Mouse (Mus musculus) liver, embryonic 14.5 days (tissue): Measurements from ENCODE around the gene Qars. TPM values are rescaled to one million over a fixed set of nuclear protein-coding genes. Genes with fewer than 3 reads are reported as not detected.
A peak's percentile ranks its signal among the peaks of the same experiment; 100 is the strongest.

ENCODE experiments used
- ATAC-seq: fragments of 200-750 bp; cut with Nextera tagmentation; 2 replicates; pipeline ENCODE4 v1.8.0; 2017; ENCODE audit warnings: moderate number of reproducible peaks, mild to moderate bottlenecking, moderate library complexity; ENCODE audit not compliant: insufficient read depth
- DNase-seq, 3 experiments: peaks; one replicate each; pipeline ENCODE4 v3.0.0-alpha.2; 2012 to 2013; ENCODE audit warnings: low read depth in 3 of 3, low spot score in 3 of 3
- H3K27ac ChIP-seq: fragments of 300-500 bp; sonication (generic); 2 replicates; pipeline ENCODE4 v1.5.1; 2014; ENCODE audit warnings: moderate library complexity, mild to moderate bottlenecking, control low read depth, inconsistent platforms
- H3K27me3 ChIP-seq: fragments of 300-500 bp; sonication (generic); 2 replicates; pipeline ENCODE4 v1.6.1; 2014; ENCODE audit warnings: mild to moderate bottlenecking, low read length, moderate library complexity; ENCODE audit not compliant: control insufficient read depth, insufficient read depth
- H3K36me3 ChIP-seq: fragments of 300-500 bp; sonication (generic); replicated peaks from 2 replicates; pipeline ENCODE4 v1.6.1; 2014; ENCODE audit warnings: low read depth; ENCODE audit not compliant: control insufficient read depth, insufficient read depth
- H3K4me1 ChIP-seq, 2 experiments: fragments of 200-500 bp in 1 of 2; fragments of 300-500 bp in 1 of 2; sonication (generic) in 1 of 2; replicated peaks; 2 replicates each; pipeline ENCODE4 v1.6.1; 2012 to 2014; ENCODE audit warnings: antibody characterized with exemption in 1 of 2, inconsistent platforms in 1 of 2, low read length in 1 of 2; ENCODE audit not compliant: control insufficient read depth in 2 of 2, insufficient read depth in 2 of 2
- H3K4me2 ChIP-seq: fragments of 300-500 bp; sonication (generic); 2 replicates; pipeline ENCODE4 v1.6.1; 2014; ENCODE audit warnings: low read depth, mild to moderate bottlenecking, control low read depth, moderate library complexity
- H3K4me3 ChIP-seq, 2 experiments: fragments of 200-500 bp in 1 of 2; fragments of 300-500 bp in 1 of 2; sonication (generic) in 1 of 2; 2 replicates each; pipeline ENCODE4 v1.5.1; 2012 to 2014; ENCODE audit warnings: low read depth in 2 of 2, low read length in 2 of 2, mild to moderate bottlenecking in 2 of 2, control low read depth in 1 of 2, inconsistent platforms in 1 of 2, moderate library complexity in 1 of 2; ENCODE audit not compliant: insufficient read depth in 1 of 2
- H3K9ac ChIP-seq: fragments of 300-500 bp; sonication (generic); replicated peaks from 2 replicates; pipeline ENCODE4 v1.6.1; 2014; ENCODE audit warnings: mild to moderate bottlenecking, control low read depth, moderate library complexity
- H3K9me3 ChIP-seq: fragments of 300-500 bp; sonication (generic); 2 replicates; pipeline ENCODE4 v1.6.1; 2016; ENCODE audit warnings: low read length, mixed read lengths; ENCODE audit not compliant: control insufficient read depth
- CTCF ChIP-seq: IDR thresholded peaks from 2 replicates; pipeline ENCODE4 v1.5.1; 2016; ENCODE audit warnings: antibody characterized with exemption, low read depth, control low read depth
- EP300 ChIP-seq: IDR thresholded peaks from 2 replicates; pipeline ENCODE4 v1.6.1; 2016; ENCODE audit warnings: antibody characterized with exemption, low read depth
- WGBS: fragments of 180-500 bp; shearing (Covaris S2); extraction: QIAGEN DNeasy Blood & Tissue Kit; methylation state at CpG from one replicate; pipeline ENCODE4 v1.1.7; 2014; ENCODE audit not compliant: insufficient replicate concordance; 5-methylcytosine and 5-hydroxymethylcytosine counted together
- polyA plus RNA-seq, 2 experiments: library from polyadenylated mRNA; depleted of rRNA in 1 of 2; stranded (reverse) in 1 of 2; unstranded in 1 of 2; fragments of >200 nt; fragmentation: Nextera tagmentation in 1 of 2; extraction: Ambion mirVana in 1 of 2; gene quantifications; 2 replicates each; pipeline versions ENCODE4 v1.2.1 to v1.2.3; 2012 to 2014

Qars gene
- 88.6 and 184 TPM in 2 replicates for polyA plus RNA-seq (2012; rRNA removed)
- polyA plus RNA-seq (2014; fragmentation: Nextera tagmentation; extraction: Ambion mirVana), result 61.3 and 65.8 TPM in 2 replicates

GRCm38 (mm10) chr9:108507619-108508434 lies at the start of gene Qars:
Qars (plus strand) TSS chr9:108507706.
- Histone ChIP-seq H3K36me3 (peaks cover 29% of the 10 kb centered on the region), H3K4me3 (peak within 1 kb of the TSS; percentile 73 to 83), H3K9me3 (no peaks in the 10 kb centered on the region), H3K27me3 (no peaks in the 10 kb centered on the region), H3K9ac (peak within 1 kb of the TSS; percentile 70), H3K4me1 (peaks cover 7 to 12% of the 10 kb centered on the region in 2 experiments; a peak in 3 of 4 replicates), H3K4me2 (peak within 1 kb of the TSS; percentile 98), H3K27ac (peak within 1 kb of the TSS; percentile 80)
- DNase-seq (peak; percentile 96), ATAC-seq (peak; percentile 97)
- no peak for TF ChIP-seq CTCF
- WGBS, result under 1% methylated on average over 37 of the region's 37 CpGs

DNA sequence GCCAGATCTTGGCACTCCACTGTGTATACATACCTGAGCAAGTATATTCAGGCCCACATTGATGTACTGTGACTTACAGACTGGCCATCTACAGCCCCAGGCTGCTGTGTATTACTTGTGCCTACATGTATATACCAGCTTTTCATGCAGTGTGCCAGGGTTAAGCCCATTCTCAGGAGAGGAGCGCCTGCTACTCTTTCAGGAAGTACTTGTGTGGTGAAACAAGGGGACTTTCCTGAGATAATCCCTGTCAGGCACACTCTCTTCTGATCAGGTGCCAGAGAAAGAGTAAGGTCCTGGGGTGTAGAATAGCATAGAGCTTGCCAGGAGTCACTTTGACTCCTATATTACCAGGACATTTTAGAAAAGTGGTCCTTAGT lies 47.6 kb upstream of the Qars start:
- DNase-seq, result no peak
- Histone ChIP-seq H3K4me3 (peak overlapping the region; percentile 85 to 96), H3K9ac (peak overlapping the region; percentile 82), H3K27ac (peak overlapping the region; percentile 67; the same call in 1 of the 2 replicates), H3K9me3 (no peaks in the 10 kb centered on the region), H3K36me3 (peaks cover 12% of the 10 kb centered on the region), H3K4me1 (peaks cover 12 to 30% of the 10 kb centered on the region in 2 experiments), H3K27me3 (no peaks in the 10 kb centered on the region), H3K4me2 (peak overlapping the region; percentile 70)
- no peak; the same call in 1 of the 2 replicates for ATAC-seq
- TF ChIP-seq EP300 (no peak), CTCF (no peak)
- 85% methylated on average over 1 of the region's 1 CpGs for WGBS

GRCm38 (mm10) chr9:108460319-108461178 lies 47.0 kb upstream of the Qars start, which contains the start of gene Ccdc71:
Ccdc71 (plus strand) TSS chr9:108460527.
- H3K4me3 ChIP-seq, result peak within 1 kb of the TSS; percentile 85 to 96
- no peaks in the 10 kb centered on the region for H3K9me3 ChIP-seq
- peak within 1 kb of the TSS; percentile 67 for H3K27ac ChIP-seq
- peaks cover 12 to 30% of the 10 kb centered on the region in 2 experiments for H3K4me1 ChIP-seq
- peaks cover 15% of the 10 kb centered on the region for H3K36me3 ChIP-seq
- H3K27me3 ChIP-seq, result no peaks in the 10 kb centered on the region
- no peak for TF ChIP-seq EP300
- TF ChIP-seq CTCF, result no peak
- ATAC-seq (peak; percentile 83), DNase-seq (peak; percentile 66 to 70 (median 66))
- H3K4me2 ChIP-seq, result peak within 1 kb of the TSS; percentile 70
- H3K9ac ChIP-seq, result peak within 1 kb of the TSS; percentile 82
- WGBS, result under 1% methylated on average over 52 of the region's 52 CpGs

DNA sequence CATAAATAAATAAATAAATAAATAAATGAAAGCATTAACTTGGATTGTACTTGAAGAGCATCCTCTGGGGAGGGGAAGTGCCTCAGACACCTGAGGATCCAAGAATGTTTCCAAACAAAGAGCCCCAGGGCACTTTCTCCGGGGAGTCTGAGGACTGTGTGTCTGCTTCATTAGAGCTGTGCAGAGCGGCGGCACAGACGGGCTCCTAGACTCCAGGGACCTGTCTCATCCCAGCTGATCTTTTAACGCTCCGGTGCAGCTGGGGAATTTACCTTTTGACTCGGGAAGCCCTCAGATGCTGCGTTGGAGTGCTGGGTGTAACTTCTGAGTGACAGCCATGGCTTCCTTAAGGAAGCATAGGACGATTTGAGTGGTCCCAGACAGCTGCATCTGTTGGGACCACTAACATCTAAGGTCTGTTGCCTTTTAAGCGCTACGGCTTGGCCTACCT lies 46.3 kb upstream of the Qars start, which contains the start of gene Klhdc8b:
Gene Klhdc8b (minus strand): TSS at position 401 of the 451 bp plus-strand sequence.
- Histone ChIP-seq H3K27ac (peak within 1 kb of the TSS; percentile 67), H3K9me3 (no peaks in the 10 kb centered on the region), H3K36me3 (peaks cover 15% of the 10 kb centered on the region), H3K27me3 (no peaks in the 10 kb centered on the region), H3K4me3 (peak within 1 kb of the TSS; percentile 85 to 96), H3K4me1 (peaks cover 12 to 23% of the 10 kb centered on the region in 2 experiments), H3K4me2 (peak within 1 kb of the TSS; percentile 70), H3K9ac (peak within 1 kb of the TSS; percentile 82)
- no peak for ATAC-seq
- no peak for TF ChIP-seq EP300
- TF ChIP-seq CTCF, result no peak
- no peak for DNase-seq
- 28% methylated on average over 11 of the region's 11 CpGs for WGBS
